In the genomic region with DNA sequence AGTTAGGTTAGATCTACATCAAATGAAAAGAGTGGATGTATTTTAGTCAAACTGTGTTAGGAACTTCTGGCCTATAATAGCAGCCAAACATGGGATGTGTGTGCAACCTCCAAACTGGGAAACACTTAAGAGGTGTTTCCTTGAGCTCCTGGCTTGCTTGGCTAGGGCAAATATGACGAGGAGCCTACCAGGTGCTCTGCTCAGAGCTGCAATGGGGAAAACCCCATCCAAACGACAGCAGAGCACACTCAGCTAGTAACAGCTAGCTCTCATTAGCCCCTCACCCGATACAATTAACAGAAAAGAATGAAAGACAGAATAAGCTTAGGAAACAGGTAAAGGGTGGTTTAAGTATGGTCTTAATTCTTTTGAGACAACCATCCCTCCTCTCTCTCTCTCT, we compare ENCODE assay signal across 18 mouse cellular contexts.
DNase-seq lines count a peak whose midpoint lies in the region; ATAC-seq and TF ChIP-seq lines count a peak whose summit lies in the region.
"Had no signal": no experiment of that assay in that cellular context is flagged by ENCODE, and none has a peak within 500 bp of the region (broad histone marks: within the 10 kb centered on the region; RNA-seq: fewer than 3 reads in every experiment).

No protein-coding gene starts in this region.

- no peak for TF ChIP-seq CTCF in layer of hippocampus, adult 2 months (conservative IDR thresholded peaks at IDR 0.05)

- 66% methylated on average over 3 of the region's 3 CpGs for WGBS in heart, embryonic 10.5 days
- WGBS in heart, embryonic 14.5 days = 49% methylated on average over 3 of the region's 3 CpGs
- WGBS in heart, embryonic 11.5 days (ENCODE audit: insufficient replicate concordance) = 52% methylated on average over 3 of the region's 3 CpGs
- 64% methylated on average over 3 of the region's 3 CpGs for WGBS in limb, embryonic 10.5 days

- no peaks in the 10 kb centered on the region for H3K9me3 ChIP-seq in heart, embryonic 10.5 days
- H3K9me3 ChIP-seq in heart, embryonic 14.5 days (ENCODE audit: control insufficient read depth, low read length) = no peaks in the 10 kb centered on the region
- no peaks in the 10 kb centered on the region for H3K9me3 ChIP-seq in heart, embryonic 11.5 days (replicated peaks; ENCODE audit: control insufficient read depth, low read length)
- no peaks in the 10 kb centered on the region for H3K9me3 ChIP-seq in limb, embryonic 10.5 days (replicated peaks)
- H3K9me3 ChIP-seq: embryonic facial prominence, embryonic 10.5 days; hindbrain, embryonic 12.5 days; intestine, embryonic 15.5 days had no signal

- peaks cover 5% of the 10 kb centered on the region for H3K4me1 ChIP-seq in heart, embryonic 10.5 days
- H3K4me1 ChIP-seq in heart, embryonic 14.5 days (ENCODE audit: control insufficient read depth in 2 of 2, insufficient read depth in 2 of 2, low read length in 2 of 2) = peaks cover 0 to 18% of the 10 kb centered on the region in 2 experiments; a peak in 2 of 4 replicates
- H3K4me1 ChIP-seq in heart, embryonic 11.5 days (ENCODE audit: control insufficient read depth, insufficient read depth, low read length) = peaks cover 4% of the 10 kb centered on the region; the same call in 1 of the 2 replicates
- peaks cover 8% of the 10 kb centered on the region for H3K4me1 ChIP-seq in limb, embryonic 10.5 days
- H3K4me1 ChIP-seq: intestine, embryonic 15.5 days had no signal

- DNase-seq in heart, adult 11 months = peak; percentile 56
- no peak for DNase-seq in heart, embryonic 10.5 days (ENCODE audit: low spot score)
- no peak for DNase-seq in layer of hippocampus, adult 2 months (ENCODE audit: low spot score in 2 of 2)
- no peak for DNase-seq in layer of hippocampus, postnatal 36 days
- DNase-seq in limb, embryonic 10.5 days (ENCODE audit: low spot score) = no peak
- no peak for DNase-seq in urinary bladder, postnatal 4 days (ENCODE audit: low spot score in 2 of 2)
- DNase-seq: adrenal gland, adult 8-10 months; adrenal gland, postnatal 36 days; cerebellum, postnatal 10 days; gastrocnemius, postnatal 36 days; kidney, adult 18-20 months had no signal

- H3K27me3 ChIP-seq in heart, embryonic 10.5 days (ENCODE audit: insufficient read depth, poor library complexity, severe bottlenecking) = no peaks in the 10 kb centered on the region
- H3K27me3 ChIP-seq in heart, embryonic 14.5 days (ENCODE audit: control insufficient read depth, insufficient read depth, low read length) = no peaks in the 10 kb centered on the region
- H3K27me3 ChIP-seq in heart, embryonic 11.5 days (ENCODE audit: control insufficient read depth, insufficient read depth, low read length) = no peaks in the 10 kb centered on the region
- H3K27me3 ChIP-seq in limb, embryonic 10.5 days (ENCODE audit: low read depth, poor library complexity, severe bottlenecking) = no peaks in the 10 kb centered on the region
- H3K27me3 ChIP-seq: hindbrain, embryonic 12.5 days; intestine, embryonic 15.5 days had no signal

- H3K4me3 ChIP-seq in heart, embryonic 10.5 days = no peak overlapping the region
- no peak overlapping the region for H3K4me3 ChIP-seq in heart, embryonic 14.5 days (ENCODE audit: control insufficient read depth in 1 of 2, insufficient read depth in 1 of 2, low read depth in 1 of 2, low read length in 2 of 2)
- H3K4me3 ChIP-seq in heart, embryonic 11.5 days (ENCODE audit: low read depth, low read length) = no peak overlapping the region
- no peak overlapping the region for H3K4me3 ChIP-seq in layer of hippocampus, adult 2 months
- H3K4me3 ChIP-seq in limb, embryonic 10.5 days = no peak overlapping the region
- H3K4me3 ChIP-seq: embryonic facial prominence, embryonic 10.5 days; hindbrain, embryonic 12.5 days; intestine, embryonic 15.5 days had no signal

- H3K9ac ChIP-seq in heart, embryonic 14.5 days (ENCODE audit: low read length) = no peak overlapping the region
- H3K9ac ChIP-seq in heart, embryonic 11.5 days (ENCODE audit: low read depth, low read length) = no peak overlapping the region
- H3K9ac ChIP-seq: hindbrain, embryonic 12.5 days; intestine, embryonic 15.5 days had no signal

- ATAC-seq in heart, embryonic 14.5 days (ENCODE audit: insufficient number of reproducible peaks, insufficient read depth, low FRiP score, low read depth) = no peak
- ATAC-seq in heart, embryonic 11.5 days (replicated peaks; ENCODE audit: insufficient number of reproducible peaks, low FRiP score, low TSS enrichment) = no peak
- ATAC-seq: forebrain, embryonic 14.5 days; hindbrain, postnatal 0 days; intestine, embryonic 15.5 days had no signal

- H3K4me2 ChIP-seq in heart, embryonic 14.5 days (ENCODE audit: low read length) = no peak overlapping the region; the same call in 1 of the 2 replicates
- no peak overlapping the region for H3K4me2 ChIP-seq in heart, embryonic 11.5 days
- H3K4me2 ChIP-seq: hindbrain, embryonic 12.5 days; intestine, embryonic 15.5 days had no signal

- H3K36me3 ChIP-seq in heart, embryonic 10.5 days = no peaks in the 10 kb centered on the region
- H3K36me3 ChIP-seq in heart, embryonic 14.5 days (ENCODE audit: control insufficient read depth, insufficient read depth, low read length) = no peaks in the 10 kb centered on the region
- H3K36me3 ChIP-seq in heart, embryonic 11.5 days (ENCODE audit: control insufficient read depth, insufficient read depth, low read length) = no peaks in the 10 kb centered on the region
- no peaks in the 10 kb centered on the region for H3K36me3 ChIP-seq in limb, embryonic 10.5 days
- H3K36me3 ChIP-seq: embryonic facial prominence, embryonic 10.5 days; hindbrain, embryonic 12.5 days; intestine, embryonic 15.5 days had no signal

- no peak overlapping the region for H3K27ac ChIP-seq in heart, embryonic 10.5 days
- peak overlapping the region; percentile 21 to 61; a peak in 3 of 4 replicates for H3K27ac ChIP-seq in heart, embryonic 14.5 days (replicated peaks in 1 of 2; ENCODE audit: control insufficient read depth in 1 of 2, insufficient read depth in 1 of 2, low read depth in 2 of 2, low read length in 2 of 2)
- no peak overlapping the region for H3K27ac ChIP-seq in heart, embryonic 11.5 days (ENCODE audit: low read depth, low read length)
- peak overlapping the region; percentile 43; the same call in 1 of the 2 replicates for H3K27ac ChIP-seq in layer of hippocampus, adult 2 months
- no peak overlapping the region for H3K27ac ChIP-seq in limb, embryonic 10.5 days
- H3K27ac ChIP-seq: embryonic facial prominence, embryonic 10.5 days; hindbrain, embryonic 12.5 days; hindbrain, postnatal 0 days; intestine, embryonic 15.5 days had no signal

Comparison
In these comparisons a context has a peak if more than half of its experiments do, and no peak if none do; other contexts are left out.
1. H3K27ac ChIP-seq: peak in heart, embryonic 14.5 days (2 of 2) and layer of hippocampus, adult 2 months (single experiment); none in heart, embryonic 10.5 days (single experiment), heart, embryonic 11.5 days (single experiment) and limb, embryonic 10.5 days (single experiment).